Mouse (Mus musculus): ENCODE measurements around the gene Dnajb13. TPM values are rescaled to one million over a fixed set of nuclear protein-coding genes. Genes with fewer than 3 reads are reported as not detected.

Gene Dnajb13
- polyA plus RNA-seq, 1 experiment from 2014 or later = 2.5 TPM

GRCm38 (mm10) chr7:100536804-100537518 lies 22.2 kb upstream of the Dnajb13 start, which contains the start of gene Coa4:
TSS of gene Coa4 (plus strand) at chr7:100537071.
- peak within 1 kb of the TSS; percentile 77 for H3K9ac ChIP-seq
- peak within 1 kb of the TSS; percentile 72 for H3K4me2 ChIP-seq
- peak within 1 kb of the TSS; percentile 88 for H3K27ac ChIP-seq (replicated peaks)
- H3K9me3 ChIP-seq = no peaks in the 10 kb centered on the region
- peak; percentile 100 for ATAC-seq (ENCODE audit: low read depth)
- H3K27me3 ChIP-seq = no peaks in the 10 kb centered on the region
- WGBS = 1% methylated on average over 33 of the region's 33 CpGs
- H3K36me3 ChIP-seq = peaks cover 19% of the 10 kb centered on the region
- peak within 1 kb of the TSS; percentile 62 for H3K4me3 ChIP-seq
- H3K4me1 ChIP-seq (replicated peaks) = peaks cover 12% of the 10 kb centered on the region

DNA sequence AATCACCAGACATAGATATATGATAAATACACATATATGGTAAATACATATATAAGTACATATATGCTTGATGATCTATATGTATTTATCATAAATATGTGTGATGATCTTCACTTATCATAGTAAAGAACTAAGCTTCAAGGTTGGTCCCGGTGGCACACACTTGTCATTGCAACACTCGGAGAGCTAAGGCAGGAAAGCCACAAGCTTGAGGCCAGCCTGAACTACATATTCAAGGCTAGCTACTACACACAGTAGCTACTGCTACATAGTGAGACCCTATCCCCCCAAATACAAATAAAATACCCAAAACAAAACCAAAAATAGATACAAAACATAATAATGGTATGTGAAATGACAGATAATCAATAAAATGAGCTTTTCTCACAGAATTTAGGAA lies 21.1 kb upstream of the Dnajb13 start:
- H3K4me2 ChIP-seq = peak overlapping the region; percentile 72; the same call in 1 of the 2 replicates
- peaks cover 12% of the 10 kb centered on the region for H3K4me1 ChIP-seq (replicated peaks)
- no peaks in the 10 kb centered on the region for H3K27me3 ChIP-seq
- H3K36me3 ChIP-seq = peaks cover 19% of the 10 kb centered on the region
- no peak overlapping the region for H3K4me3 ChIP-seq
- no peaks in the 10 kb centered on the region for H3K9me3 ChIP-seq
- no peak overlapping the region for H3K27ac ChIP-seq (replicated peaks)
- ATAC-seq (ENCODE audit: low read depth) = no peak
- no peak overlapping the region for H3K9ac ChIP-seq
- WGBS = 84% methylated on average over 2 of the region's 2 CpGs

- H3K36me3 ChIP-seq = peaks cover 5% of the 10 kb centered on the region
- H3K27me3 ChIP-seq = no peaks in the 10 kb centered on the region
- no peaks in the 10 kb centered on the region for H3K9me3 ChIP-seq
- 89% methylated on average over 3 of the region's 3 CpGs for WGBS
- H3K4me1 ChIP-seq (replicated peaks) = peaks cover 12% of the 10 kb centered on the region
- no peak for ATAC-seq (ENCODE audit: low read depth)
- no peak overlapping the region for H3K9ac ChIP-seq
- no peak overlapping the region for H3K4me2 ChIP-seq
- no peak overlapping the region for H3K27ac ChIP-seq (replicated peaks)
- H3K4me3 ChIP-seq = no peak overlapping the region
Observed at GRCm38 (mm10) chr7:100534216-100534615, 19.5 kb upstream of the Dnajb13 start.

DNA sequence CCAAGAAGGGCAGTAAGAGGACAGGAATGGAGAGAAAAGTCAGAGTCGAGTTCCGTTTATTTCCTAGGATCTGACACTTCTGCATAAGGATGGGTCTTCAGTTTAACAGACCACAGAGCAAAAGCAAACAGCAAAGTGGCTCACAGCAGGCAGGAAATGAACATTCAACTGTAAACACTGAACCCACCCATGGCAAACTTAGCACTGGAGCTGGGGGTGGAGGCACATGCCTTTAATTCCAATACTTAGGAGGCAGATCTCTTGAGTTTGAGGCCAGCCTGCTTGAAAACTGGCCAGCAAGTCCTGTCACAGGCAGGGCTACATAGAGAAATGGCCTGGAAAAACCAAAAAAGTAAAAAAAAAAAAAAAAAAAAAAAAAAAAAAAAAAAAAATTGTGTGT lies 18.7 kb upstream of the Dnajb13 start:
- no peak overlapping the region for H3K4me2 ChIP-seq
- WGBS = 69% methylated on average over 2 of the region's 2 CpGs
- H3K27me3 ChIP-seq = no peaks in the 10 kb centered on the region
- no peaks in the 10 kb centered on the region for H3K9me3 ChIP-seq
- ATAC-seq (ENCODE audit: low read depth) = no peak
- H3K4me3 ChIP-seq = no peak overlapping the region
- H3K27ac ChIP-seq (replicated peaks) = no peak overlapping the region
- peaks cover 12% of the 10 kb centered on the region for H3K4me1 ChIP-seq (replicated peaks)
- H3K9ac ChIP-seq = no peak overlapping the region
- no peaks in the 10 kb centered on the region for H3K36me3 ChIP-seq

GRCm38 (mm10) chr7:100530766-100531165 lies 16.0 kb upstream of the Dnajb13 start:
- no peaks in the 10 kb centered on the region for H3K36me3 ChIP-seq
- ATAC-seq (ENCODE audit: low read depth) = no peak
- H3K4me1 ChIP-seq (replicated peaks) = peaks cover 8% of the 10 kb centered on the region; the same call in 1 of the 2 replicates
- no peak overlapping the region for H3K4me2 ChIP-seq
- no peaks in the 10 kb centered on the region for H3K27me3 ChIP-seq
- H3K9ac ChIP-seq = no peak overlapping the region
- WGBS = 94% methylated on average over 5 of the region's 5 CpGs
- no peak overlapping the region for H3K27ac ChIP-seq (replicated peaks)
- H3K9me3 ChIP-seq = no peaks in the 10 kb centered on the region
- no peak overlapping the region for H3K4me3 ChIP-seq

- WGBS = 75% methylated on average over 8 of the region's 8 CpGs
- H3K9me3 ChIP-seq = no peaks in the 10 kb centered on the region
- peaks cover 8% of the 10 kb centered on the region; the same call in 1 of the 2 replicates for H3K4me1 ChIP-seq (replicated peaks)
- no peak overlapping the region for H3K27ac ChIP-seq (replicated peaks)
- H3K4me3 ChIP-seq = no peak overlapping the region
- H3K9ac ChIP-seq = no peak overlapping the region
- no peak for ATAC-seq (ENCODE audit: low read depth)
- no peaks in the 10 kb centered on the region for H3K27me3 ChIP-seq
- H3K4me2 ChIP-seq = no peak overlapping the region
- H3K36me3 ChIP-seq = no peaks in the 10 kb centered on the region
Observed at GRCm38 (mm10) chr7:100524669-100525068, 9.9 kb upstream of the Dnajb13 start.

- H3K9ac ChIP-seq = no peak overlapping the region
- no peak overlapping the region for H3K4me3 ChIP-seq
- H3K4me2 ChIP-seq = no peak overlapping the region
- no peaks in the 10 kb centered on the region for H3K4me1 ChIP-seq (replicated peaks)
- no peaks in the 10 kb centered on the region for H3K27me3 ChIP-seq
- no peak overlapping the region for H3K27ac ChIP-seq (replicated peaks)
- no peaks in the 10 kb centered on the region for H3K9me3 ChIP-seq
- WGBS = 85% methylated on average over 3 of the region's 3 CpGs
- ATAC-seq (ENCODE audit: low read depth) = no peak
- no peaks in the 10 kb centered on the region for H3K36me3 ChIP-seq
Observed at GRCm38 (mm10) chr7:100522222-100522621, 7.5 kb upstream of the Dnajb13 start.

- no peak overlapping the region for H3K4me2 ChIP-seq
- H3K36me3 ChIP-seq = no peaks in the 10 kb centered on the region
- WGBS = 23% methylated on average over 10 of the region's 10 CpGs
- H3K27me3 ChIP-seq = no peaks in the 10 kb centered on the region
- ATAC-seq (ENCODE audit: low read depth) = peak; percentile 80; the same call in 1 of the 2 replicates
- H3K9me3 ChIP-seq = no peaks in the 10 kb centered on the region
- H3K4me3 ChIP-seq = no peak overlapping the region
- no peak overlapping the region for H3K9ac ChIP-seq
- H3K4me1 ChIP-seq (replicated peaks) = no peaks in the 10 kb centered on the region
- no peak overlapping the region for H3K27ac ChIP-seq (replicated peaks)
Observed at GRCm38 (mm10) chr7:100520663-100521285, 6.0 kb upstream of the Dnajb13 start.

GRCm38 (mm10) chr7:100520204-100520603 lies 5.4 kb upstream of the Dnajb13 start:
- H3K4me1 ChIP-seq (replicated peaks) = no peaks in the 10 kb centered on the region
- H3K4me3 ChIP-seq = no peak overlapping the region
- WGBS = 72% methylated on average over 7 of the region's 7 CpGs
- H3K27ac ChIP-seq (replicated peaks) = no peak overlapping the region
- no peak overlapping the region for H3K4me2 ChIP-seq
- H3K9ac ChIP-seq = no peak overlapping the region
- no peaks in the 10 kb centered on the region for H3K9me3 ChIP-seq
- ATAC-seq (ENCODE audit: low read depth) = no peak
- no peaks in the 10 kb centered on the region for H3K27me3 ChIP-seq
- H3K36me3 ChIP-seq = no peaks in the 10 kb centered on the region

DNA sequence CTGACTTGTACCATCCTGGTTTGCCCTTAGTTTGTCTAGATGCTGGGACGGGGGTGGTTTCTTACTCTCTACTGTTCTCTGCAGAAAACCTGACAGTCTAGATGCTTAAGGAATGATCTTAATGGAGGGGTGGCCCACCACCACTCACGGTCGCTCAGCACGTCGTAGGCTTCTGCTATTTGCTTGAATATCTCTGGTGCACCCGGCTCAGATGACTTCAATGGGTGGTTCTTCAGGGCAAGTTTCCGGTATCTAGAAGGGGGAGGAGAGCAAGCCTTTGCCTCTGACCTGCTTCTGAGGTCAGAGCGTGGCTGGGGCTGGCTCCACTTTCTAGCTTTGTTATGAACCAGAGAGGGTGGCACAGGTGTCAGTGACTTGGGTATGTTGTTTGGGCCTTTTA lies 3.2 kb downstream of the Dnajb13 start:
- Histone ChIP-seq H3K36me3 (no peaks in the 10 kb centered on the region), H3K9ac (no peak overlapping the region), H3K27ac (replicated peaks) (no peak overlapping the region), H3K9me3 (no peaks in the 10 kb centered on the region), H3K4me1 (replicated peaks) (peaks cover 14% of the 10 kb centered on the region; the same call in 1 of the 2 replicates), H3K27me3 (no peaks in the 10 kb centered on the region), H3K4me3 (no peak overlapping the region), H3K4me2 (no peak overlapping the region)
- no peak for ATAC-seq (ENCODE audit: low read depth)
- 82% methylated on average over 8 of the region's 8 CpGs for WGBS

DNA sequence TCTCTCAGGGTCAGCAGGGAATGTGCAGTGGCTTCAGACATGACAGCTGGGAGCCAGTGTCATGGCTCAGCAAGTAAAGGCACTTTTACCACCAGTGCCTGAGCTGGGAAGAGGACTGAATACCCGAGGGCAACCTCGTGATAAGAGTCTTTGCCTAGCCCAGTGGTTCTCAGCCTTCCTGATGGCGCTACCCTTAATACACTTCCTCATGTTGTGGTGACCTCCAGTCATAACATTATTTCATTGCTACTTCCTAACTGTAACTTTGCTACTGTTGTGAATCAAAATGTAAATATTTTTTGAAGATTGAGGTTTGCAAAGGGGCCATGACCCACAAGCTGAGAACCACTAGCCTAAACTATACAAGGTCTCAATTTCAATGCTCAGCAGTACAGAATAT lies 6.1 kb downstream of the Dnajb13 start:
- ATAC-seq (ENCODE audit: low read depth) = no peak
- 43% methylated on average over 3 of the region's 3 CpGs for WGBS

GRCm38 (mm10) chr7:100506494-100506893 lies 8.3 kb downstream of the Dnajb13 start:
- Histone ChIP-seq H3K27me3 (no peaks in the 10 kb centered on the region), H3K4me2 (no peak overlapping the region), H3K9me3 (no peaks in the 10 kb centered on the region), H3K27ac (replicated peaks) (no peak overlapping the region), H3K9ac (no peak overlapping the region), H3K4me1 (replicated peaks) (peaks cover 8% of the 10 kb centered on the region; the same call in 1 of the 2 replicates), H3K36me3 (no peaks in the 10 kb centered on the region), H3K4me3 (no peak overlapping the region)
- ATAC-seq (ENCODE audit: low read depth) = no peak
- WGBS = 77% methylated on average over 4 of the region's 4 CpGs

More for the DNA sequence above, 6.1 kb downstream of the Dnajb13 start:
- H3K9ac ChIP-seq = no peak overlapping the region
- no peak overlapping the region for H3K27ac ChIP-seq (replicated peaks)
- no peaks in the 10 kb centered on the region for H3K9me3 ChIP-seq
- H3K4me1 ChIP-seq (replicated peaks) = peaks cover 8% of the 10 kb centered on the region; the same call in 1 of the 2 replicates
- no peaks in the 10 kb centered on the region for H3K27me3 ChIP-seq
- H3K4me3 ChIP-seq = no peak overlapping the region
- no peaks in the 10 kb centered on the region for H3K36me3 ChIP-seq
- no peak overlapping the region for H3K4me2 ChIP-seq
